Mouse (Mus musculus) right cerebral cortex, postnatal 4 days (tissue): ENCODE results near the gene Mpp1.

Experiments used
- DNase-seq: peaks from one replicate; pipeline ENCODE4 v3.0.0-alpha.2; 2022

Gene Mpp1

GRCm38 (mm10) chrX:75083982-75084773 lies 46.6 kb downstream of the Mpp1 start:
- no peak for DNase-seq

- DNase-seq = no peak
These were observed 48.5 kb downstream of the Mpp1 start for GRCm38 (mm10) chrX:75082351-75082750.
